Mouse (Mus musculus): ENCODE measurements around the gene A630095N17Rik.

Gene A630095N17Rik

DNA sequence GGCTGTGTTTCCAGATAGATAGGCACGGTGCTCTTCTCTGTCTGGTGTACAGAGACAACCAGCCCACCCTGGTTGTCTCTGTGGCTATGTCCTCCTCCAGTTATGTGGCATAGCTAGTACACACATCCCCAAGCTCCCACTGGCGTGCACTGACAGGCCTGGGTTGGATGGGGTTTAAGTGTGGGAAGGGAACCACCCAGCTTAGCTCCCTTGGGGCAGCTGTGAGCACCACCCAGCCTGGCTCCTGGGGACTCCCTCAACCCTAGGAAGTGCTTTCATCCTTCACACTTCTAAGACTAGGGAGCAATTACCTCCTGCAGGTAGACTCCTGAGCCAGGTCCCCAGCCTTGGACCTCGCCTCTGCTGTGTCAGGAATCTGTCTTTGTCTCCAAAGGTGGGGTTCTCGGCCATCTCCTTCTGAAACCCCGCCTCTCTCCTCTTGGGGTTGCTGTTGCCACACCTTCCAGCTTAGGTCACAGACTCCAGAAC lies at the start of gene A630095N17Rik:
Gene A630095N17Rik, minus strand, starts transcription at position 439 of the 489 bp plus-strand sequence.
- no peak for DNase-seq (ENCODE audit: low read depth, low spot score)

DNA sequence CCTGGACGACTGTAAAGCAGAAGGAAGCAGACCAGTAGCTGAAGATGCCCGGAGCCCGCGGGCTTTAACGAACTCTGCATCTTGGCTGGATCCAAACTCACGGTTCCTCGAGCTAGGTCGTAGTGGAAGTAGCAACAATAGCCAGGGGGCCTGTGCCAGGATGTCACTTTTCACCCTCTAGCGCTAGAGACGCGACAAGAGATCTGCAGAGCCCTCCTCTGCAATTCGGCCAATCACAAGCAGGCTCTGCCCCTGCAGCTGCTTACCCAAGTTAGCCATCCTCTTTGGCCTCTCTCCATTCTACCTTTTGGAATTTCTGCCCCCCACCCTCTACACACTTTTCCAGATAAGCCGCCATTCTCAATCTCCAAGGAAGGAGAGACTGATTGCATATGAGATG lies 46.3 kb upstream of the A630095N17Rik start, which contains the start of gene Resp18:
Gene Resp18, minus strand, starts transcription at position 188 of the 400 bp plus-strand sequence.
- no peak for DNase-seq (ENCODE audit: low read depth, low spot score)

DNA sequence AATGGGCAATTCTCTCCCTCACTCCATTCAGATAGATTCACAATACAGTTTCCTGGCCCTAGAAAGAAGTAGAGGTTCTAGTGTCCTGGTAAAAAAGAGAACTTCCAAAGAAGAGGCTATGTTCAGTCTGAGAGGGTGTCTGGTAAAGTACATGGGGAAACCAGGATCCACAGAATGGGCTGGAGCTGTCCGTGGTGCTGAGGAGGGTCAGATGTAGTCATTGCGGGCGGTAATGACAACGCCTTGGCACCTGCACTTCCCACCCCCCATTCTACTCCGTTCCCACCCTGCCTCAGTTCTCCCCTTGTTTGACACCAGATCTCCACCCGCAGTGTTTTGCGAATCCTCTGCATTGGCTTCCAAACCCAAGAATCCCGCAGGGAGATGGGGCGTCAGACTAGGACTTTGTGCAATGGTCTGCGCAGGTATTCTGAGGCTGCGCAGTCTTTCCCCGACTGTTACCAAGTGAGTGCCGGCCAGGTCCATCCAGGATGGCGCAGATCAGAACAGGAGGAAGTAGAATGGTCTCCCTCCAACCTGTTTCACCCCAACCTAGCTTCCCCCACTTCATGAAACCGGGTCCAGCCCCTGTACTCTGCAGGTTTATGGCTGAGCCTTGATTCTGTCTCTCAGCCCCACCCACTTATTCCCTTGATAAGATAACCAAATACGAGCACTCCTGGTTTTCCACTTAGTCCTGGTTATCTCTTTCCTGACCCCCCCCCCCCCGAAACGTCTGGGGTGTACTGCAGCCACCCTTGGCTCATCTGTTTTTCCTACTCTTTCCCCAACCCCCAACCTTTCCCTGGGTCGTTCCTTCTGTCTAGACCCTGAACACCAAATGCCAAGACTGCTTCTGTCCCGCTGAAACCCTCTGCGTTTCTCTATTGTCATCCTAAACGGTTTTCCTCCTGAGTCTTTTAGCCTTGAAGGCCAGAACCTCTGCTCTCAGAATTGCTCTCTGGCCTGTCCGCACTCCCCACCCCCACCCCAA lies 45.6 kb upstream of the A630095N17Rik start:
- no peak for DNase-seq (ENCODE audit: low read depth, low spot score)

DNA sequence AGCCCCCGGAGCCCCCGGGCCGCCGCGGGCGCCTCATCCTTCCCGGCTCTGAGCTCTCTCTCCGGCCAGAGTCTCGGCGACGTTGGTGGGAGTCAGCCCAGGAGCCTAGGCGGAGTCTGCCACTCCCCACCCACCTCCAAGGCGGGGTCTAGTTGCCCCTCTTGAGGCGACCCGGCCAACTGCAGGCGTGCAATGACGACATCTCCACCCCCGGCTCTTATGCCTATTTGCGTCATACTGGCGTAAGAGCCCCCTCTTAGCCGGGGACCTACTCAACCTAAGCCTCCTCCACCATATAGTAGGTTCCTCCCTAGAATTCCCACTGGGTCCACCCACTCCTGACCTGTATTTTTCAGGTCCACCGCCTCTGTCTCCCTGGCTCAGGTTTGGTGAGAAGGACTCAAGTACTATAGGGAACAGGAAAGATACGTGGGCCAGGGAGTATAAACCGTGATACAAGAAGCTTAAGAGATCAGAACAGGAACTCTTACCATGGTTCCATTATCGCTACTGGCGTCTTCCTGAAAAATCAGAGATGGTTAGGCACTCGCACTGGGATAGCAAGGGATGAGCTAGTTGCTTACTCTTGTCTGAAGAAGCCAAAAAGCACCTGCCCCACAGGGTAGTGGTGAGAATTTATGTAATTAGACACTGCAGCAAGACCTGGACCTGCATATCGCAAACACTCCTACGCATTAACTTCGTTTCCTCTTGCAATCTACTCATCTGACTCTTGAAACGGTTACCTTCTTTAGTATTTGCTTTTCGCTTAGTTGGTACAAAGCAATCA lies 32.4 kb upstream of the A630095N17Rik start, which contains the start of gene Ptprn:
Gene Ptprn, minus strand, starts transcription at position 412 of the 790 bp plus-strand sequence.
- peak; percentile 17 for DNase-seq (ENCODE audit: low read depth, low spot score)

DNA sequence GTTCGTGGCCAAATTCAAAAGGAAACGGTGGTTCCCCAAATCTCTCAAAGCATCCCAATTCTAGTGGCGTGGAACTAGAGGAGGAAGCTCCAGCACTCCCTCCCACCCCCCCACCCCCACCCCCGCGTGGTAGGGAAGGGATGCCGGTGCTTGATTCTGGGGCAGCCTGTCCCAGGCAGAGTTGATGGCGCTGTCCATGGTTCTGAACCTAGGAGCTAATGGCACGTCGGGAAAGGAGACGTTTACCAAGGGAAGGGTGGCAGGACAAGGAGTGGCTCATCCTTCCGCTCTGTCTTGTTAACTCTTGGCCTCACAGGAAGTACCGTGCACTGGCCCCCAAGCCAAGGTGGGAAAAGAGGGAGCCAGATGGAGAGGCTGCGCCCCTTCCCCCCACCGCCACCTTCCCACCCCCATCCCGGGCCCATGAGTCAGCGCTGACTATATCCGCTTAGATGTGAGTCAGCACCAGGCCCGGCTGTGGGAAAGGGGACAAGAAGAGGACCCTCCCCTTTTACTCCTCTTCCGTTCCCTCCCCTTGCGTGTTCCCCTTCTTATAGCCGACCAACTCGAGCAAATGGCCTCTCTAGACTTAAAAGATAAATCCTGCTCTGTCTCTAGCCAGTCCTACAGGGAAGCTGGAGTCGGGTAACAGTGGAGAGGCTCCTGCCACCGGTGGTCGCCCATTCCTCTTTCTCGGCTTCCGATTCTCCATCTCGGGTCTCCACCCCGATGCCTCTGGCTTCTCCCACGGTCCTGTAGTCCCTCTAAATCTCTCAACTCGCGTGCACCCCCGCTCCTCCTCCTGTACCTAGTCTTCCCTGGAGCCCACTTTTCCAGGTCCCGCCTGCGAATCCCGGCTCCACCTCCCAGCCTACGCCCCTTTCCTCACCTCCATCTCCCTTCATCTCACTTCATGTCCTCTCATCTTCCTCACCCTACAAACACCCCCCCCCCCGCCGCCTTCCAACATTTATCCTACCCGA lies 31.4 kb upstream of the A630095N17Rik start:
- DNase-seq (ENCODE audit: low read depth, low spot score): peak; percentile 37

DNA sequence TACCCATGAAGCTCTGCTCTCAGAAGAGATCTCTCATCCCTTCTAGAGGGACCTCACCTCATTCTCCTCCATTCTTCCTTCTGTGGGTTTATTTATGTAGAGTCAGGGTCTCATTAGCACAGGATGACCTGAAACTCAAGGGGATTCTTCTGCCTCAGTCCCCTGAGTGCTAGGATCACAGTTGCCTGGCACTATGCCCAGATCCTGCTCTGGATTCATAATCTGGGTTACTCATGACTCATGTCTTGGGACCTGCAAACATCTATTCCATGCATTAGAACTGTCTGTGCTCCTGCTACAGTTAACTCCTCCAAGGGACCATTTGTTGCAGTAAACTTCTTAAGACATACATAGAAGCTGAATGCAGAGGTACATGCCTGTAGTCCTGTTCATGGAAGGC lies 29.4 kb upstream of the A630095N17Rik start:
- no peak for DNase-seq (ENCODE audit: low read depth, low spot score)

DNA sequence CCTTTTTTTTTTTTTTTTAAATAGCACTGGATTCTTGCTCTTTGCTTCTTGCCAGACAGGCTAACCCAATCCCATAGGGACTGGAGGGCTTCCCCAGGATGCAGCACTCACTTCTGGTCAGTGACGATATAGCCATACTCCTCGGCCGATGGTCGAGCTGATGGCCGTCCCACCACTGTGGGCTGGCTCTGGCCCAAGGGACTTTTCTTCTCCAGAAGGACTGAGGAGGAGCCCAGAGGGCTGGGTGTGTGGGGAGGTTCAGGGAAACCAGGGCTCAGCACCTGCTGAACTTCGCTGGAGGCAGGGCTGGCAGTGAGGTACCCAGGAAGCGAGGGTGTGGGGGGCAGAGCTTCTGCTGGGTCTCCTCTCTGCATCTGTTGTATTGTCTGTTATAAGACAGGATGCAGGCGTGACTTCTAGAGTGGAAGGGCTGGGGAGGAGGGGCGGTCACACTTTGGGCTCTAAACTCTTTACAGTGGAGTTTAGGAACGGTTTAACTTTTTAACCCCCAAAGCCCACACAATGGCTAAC lies 23.7 kb upstream of the A630095N17Rik start:
- DNase-seq (ENCODE audit: low read depth, low spot score): no peak

DNA sequence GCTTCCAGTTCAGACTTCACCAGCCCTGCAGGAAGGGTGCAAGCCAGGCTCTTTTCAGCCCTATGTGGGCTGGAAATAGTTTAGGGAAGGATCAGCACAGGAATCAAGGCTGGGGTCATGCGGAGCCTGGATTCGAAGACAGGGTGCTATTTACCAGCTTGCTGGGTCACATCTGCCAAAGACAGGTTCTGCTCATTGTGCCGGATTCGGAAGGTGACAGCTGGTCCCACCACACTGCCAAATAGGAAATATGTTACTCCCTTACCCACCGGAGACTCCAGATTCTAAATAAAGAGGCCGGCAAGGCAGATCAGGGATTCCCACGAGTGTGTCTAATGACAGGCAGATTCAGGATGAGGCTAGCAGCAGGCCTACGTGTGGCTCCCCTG lies 22.7 kb upstream of the A630095N17Rik start:
- DNase-seq (ENCODE audit: low read depth, low spot score): no peak

DNA sequence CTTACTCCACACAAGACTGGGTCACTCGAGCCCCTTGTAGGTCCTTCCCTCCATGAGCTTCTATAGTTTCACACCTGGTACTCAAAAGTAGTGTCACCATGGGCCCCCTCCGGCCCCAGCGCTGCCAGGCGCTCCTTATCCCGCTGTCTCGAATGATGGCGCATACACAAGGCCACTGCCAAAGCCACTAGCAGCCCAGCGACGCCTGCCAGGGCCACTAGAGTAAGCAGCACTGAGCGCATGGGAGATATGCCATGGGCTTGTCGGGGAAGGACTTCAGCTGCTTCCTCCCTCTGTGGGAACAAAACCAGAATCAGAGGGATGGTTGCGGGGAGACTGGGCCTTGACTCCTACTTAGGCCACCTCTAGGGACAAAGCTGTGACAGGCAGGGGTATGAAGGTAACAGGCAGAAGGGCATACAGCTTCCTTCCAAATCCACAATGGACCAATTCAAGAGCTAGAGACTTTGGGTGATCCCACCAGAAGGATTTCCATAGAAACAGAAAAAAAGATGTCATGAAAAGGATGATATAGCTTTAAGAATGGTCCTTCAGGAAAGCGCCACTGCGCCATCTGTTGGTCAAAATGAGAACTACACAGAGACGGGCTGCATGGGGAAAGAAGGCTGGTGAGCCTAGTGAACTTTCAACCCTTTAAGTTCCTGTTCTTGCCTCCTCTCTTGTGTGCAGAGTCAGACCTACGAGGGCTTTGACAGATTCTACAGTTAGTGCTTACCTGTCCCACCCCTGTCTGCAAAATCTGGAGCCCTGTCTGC lies 22.1 kb upstream of the A630095N17Rik start:
- peak; percentile 70 for DNase-seq (ENCODE audit: low read depth, low spot score)

DNA sequence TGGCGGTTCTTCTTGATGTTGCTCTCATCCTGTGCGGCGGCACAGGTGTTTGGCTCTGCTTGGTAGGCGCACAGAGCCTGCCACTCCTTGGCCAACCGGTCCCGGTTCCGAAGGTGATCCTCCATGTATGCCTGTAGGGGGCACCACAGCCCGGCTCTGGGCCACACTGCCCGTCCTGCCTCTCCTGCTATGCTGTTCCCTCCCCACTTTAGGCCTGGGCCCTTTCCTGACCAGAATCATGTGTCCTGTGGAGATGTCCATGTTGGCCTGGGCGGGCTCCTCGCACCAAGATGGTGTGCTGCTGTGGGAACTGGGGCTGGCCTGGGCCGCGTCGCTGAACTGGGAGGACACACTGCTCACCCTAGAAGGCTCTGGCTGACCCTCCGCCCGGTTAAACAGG lies 21.1 kb upstream of the A630095N17Rik start:
- no peak for DNase-seq (ENCODE audit: low read depth, low spot score)

DNA sequence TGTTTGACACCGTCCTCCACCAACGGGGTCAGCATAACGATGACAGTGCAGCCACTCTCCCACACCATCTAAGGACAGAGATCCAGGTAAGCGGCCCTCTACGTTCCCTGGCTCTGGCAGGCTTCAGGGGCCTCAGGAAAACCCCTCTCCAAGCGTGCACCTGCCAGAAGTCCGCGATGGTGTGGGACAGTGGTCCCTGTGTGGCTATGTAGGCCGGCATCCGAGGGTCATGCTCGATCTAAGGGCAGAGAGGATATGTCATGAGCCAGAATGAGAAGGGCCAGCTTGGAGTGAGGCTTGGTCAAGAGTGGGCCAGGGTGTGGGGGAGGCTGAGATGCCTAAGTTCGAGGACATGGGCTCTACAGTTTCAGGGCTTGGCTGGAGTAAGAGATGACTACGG lies 20.4 kb upstream of the A630095N17Rik start:
- no peak for DNase-seq (ENCODE audit: low read depth, low spot score)

DNA sequence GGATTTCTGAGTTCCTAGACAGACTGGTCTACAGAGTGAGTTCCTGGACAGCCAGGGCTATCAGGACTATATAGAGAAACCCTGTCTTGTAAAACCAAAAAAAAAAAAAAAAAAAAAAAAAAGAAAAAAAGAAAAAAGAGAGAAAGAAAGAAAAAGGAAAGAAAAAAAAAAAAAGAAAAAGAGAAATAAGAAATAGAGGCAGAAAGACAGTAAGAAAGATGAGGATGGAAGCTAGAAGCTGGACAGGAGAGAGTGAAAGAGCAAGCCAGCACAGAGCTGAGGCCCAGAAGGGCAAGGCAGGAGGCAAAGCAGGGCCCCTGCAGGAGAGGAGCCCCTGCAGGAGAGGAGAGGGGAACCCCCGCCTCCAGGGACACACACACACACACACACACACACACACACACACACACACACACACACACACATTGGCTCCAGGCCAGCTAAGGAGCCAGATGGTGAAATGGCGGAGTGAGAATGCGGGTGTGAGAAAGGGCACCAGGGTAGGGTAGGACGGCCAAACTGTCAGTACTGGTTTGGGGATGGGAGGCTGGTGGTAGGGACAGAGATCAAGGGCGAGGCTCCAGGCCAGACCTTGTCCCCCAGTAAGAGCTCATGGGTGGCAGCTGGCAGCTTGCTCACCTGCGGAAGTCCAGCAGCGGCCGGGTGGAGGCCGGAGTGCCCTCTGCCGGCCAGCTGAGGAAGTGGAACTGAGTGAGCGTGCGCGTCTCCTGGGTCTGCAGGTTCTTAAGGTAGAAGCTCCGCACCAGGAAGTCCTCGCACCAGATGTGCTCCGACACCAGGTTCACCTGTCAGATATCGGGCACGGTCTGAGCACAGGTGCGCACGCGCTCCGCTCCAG lies 19.4 kb upstream of the A630095N17Rik start:
- DNase-seq (ENCODE audit: low read depth, low spot score): peak; percentile 70

DNA sequence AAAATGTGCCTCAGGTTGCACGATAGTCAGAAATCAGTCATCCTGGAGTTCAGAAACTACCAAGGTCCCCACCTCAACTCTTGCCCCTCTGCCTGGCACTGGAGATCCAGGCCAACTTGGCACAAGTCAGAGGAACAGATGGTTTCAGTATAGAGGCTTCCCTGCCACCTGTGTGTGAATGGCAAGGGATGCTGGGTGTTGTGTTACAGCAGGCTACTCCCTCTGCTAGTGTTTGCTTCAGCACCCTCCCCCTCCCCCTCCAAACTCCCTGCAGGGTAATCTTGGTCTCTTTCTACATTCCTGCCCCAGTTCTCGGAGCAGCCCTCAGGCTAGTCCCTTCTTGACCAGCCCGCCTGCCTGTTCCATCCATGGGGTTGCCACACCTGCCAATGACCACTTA lies 18.6 kb upstream of the A630095N17Rik start:
- DNase-seq (ENCODE audit: low read depth, low spot score): no peak

DNA sequence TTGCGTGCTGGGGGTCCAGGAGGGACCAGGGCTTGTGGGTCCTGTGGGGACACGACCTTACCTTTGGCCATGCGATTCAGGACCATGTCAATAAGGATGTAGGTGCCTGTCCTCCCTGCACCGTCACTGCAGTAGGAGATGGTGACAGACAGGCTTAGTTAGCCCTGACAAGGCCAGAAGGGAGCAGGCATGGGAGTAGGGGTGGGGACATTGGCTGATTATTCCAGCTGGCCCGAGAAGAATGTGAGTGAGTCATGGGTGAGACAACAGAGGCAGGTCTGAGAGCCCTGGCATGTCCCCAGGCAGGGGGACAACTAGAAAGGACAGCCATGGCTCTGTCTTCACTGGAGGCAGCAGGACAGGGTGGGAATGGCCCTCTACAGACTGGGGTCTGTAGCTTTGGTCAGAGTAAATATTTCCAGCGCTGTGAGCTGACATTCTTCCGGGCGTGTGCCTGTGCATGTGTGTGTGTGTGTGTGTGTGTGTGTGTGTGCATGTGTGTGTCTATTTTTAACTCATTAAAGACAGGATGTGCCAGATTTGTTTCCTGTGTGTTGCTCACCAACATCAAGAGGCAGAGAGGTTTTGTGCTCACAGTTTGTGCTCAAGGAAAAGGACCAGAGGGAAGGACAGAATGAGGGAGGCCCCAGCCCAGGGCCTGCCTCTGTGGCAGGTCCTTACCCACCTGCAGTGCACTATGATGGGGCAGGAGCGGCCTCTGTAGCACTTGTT lies 16.3 kb upstream of the A630095N17Rik start:
- DNase-seq (ENCODE audit: low read depth, low spot score): no peak

DNA sequence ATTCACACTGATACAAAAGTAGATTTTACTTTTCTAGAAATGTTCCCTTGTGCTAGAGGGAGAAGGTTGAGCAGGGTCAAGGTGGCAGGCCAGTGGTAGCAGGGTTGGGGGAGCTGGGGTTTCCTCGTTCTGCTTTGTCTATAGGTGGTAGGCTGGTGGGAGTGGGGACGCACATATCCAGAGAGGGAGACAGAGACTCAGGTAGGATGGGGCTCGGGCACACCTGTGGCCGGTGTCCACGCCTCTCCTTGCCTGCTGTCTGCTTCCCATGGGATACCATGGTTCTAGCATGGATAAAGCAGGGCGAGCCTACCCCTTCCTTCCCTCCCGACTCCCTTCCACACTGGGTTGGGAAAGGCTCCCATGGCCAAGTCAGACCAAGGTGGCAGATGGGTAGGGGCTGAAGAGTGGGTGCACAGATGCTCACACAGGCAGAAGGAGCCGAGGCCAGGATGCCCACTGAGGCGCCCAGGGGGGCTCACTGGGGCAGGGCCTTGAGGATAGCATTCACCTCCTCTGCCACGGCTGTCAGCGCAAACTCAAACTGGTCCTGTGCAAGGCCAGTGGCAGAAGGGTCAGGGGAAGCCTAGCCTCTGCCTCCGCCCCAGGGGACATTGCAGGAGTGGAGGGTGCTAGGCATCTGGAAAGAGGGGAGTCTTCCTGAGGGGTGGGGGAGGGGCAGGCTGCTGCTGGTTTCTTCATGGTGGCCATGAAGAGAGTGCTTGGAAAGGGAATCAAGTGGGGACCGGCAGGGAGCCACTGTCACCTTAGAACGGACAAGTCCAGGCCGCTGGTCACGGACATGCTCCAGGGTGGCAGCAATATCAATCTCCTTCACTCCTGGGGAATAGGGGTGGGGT lies 15.4 kb upstream of the A630095N17Rik start:
- DNase-seq (ENCODE audit: low read depth, low spot score): no peak

DNA sequence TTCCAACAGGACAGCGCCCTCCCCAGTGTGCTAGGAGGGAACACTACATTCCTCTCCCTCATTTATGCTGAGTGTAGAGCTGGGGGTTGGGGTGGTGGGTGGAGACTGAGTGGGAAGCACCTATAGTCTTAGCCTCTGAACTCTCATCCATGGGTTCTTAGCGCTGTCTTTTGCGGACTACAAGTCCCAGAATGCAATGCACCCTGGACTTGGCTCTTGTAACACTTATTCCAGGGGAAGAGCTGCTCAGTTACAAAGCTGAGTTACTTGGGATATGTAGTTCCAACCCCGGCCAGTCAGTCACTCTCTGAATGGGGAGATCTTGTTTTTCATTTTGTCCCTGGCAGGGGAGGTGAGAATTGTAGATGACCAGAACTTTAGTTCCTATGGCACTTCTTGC lies 12.9 kb upstream of the A630095N17Rik start:
- peak; percentile 69 for DNase-seq (ENCODE audit: low read depth, low spot score)

DNA sequence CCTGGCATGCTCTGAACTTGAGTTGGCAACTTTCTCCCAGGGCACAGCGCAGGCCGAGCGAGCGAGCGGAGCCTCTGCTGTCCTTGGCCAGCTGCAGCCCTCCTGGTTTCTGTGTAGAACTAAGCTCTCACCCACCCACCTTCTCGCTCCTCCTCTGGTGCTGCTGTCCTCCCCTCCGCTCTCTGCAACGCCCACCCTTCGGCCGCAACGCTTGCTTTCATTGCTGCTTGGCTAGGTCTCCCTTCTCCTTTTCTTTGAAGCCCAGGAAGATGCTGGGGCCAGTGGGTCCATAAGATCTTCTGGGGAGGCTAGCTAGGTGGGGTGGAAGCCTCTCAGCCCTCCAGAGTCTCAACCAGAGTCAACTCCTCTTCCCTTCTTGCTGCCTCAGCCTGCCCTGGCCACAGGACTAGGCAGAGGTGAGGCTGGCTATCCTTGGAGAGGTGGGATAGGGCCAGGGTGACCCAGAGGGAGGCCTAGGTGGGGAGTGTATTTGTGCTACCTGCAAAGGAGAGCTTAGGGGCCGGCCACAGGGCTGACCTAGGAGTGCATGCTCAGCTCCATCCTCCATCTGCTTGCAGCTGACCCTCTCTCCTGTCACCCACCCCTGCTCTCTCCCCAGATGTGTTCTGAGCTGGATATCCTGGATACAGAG lies 12.4 kb upstream of the A630095N17Rik start:
- DNase-seq (ENCODE audit: low read depth, low spot score): no peak

Measured in retina, postnatal 7 days (tissue).